Mouse (Mus musculus) left cerebral cortex, adult 18-20 months (tissue): ENCODE results near the gene Mterf1a. TPM values are rescaled to one million over a fixed set of nuclear protein-coding genes. Genes with fewer than 3 reads are reported as not detected.

ENCODE experiments used
- DNase-seq, 2 experiments: peaks; one replicate each; pipeline ENCODE4 v3.0.0; 2021 to 2022; ENCODE audit warnings: low spot score in 2 of 2, mixed read lengths in 1 of 2
- total RNA-seq, 2 experiments: library from RNA; stranded (reverse); gene quantifications; 2 replicates each; pipeline ENCODE4 v1.2.3; 2021

Gene Mterf1a
- total RNA-seq, 2 experiments from 2014 or later, result 7.2 to 9.2 TPM

GRCm38 (mm10) chr5:3845026-3845425, 48.7 kb downstream of the Mterf1a start, which contains the start of gene Lrrd1:
Gene Lrrd1 (plus strand): TSS chr5:3845173.
- DNase-seq, result no peak

Other genes with a start within 250 kb of the Mterf1a start
- not detected for gene Tmbim7, start 242.8 kb downstream of the Mterf1a start, total RNA-seq
- 100 to 1,000 TPM; 124 to 133 TPM for gene Gatad1, start 236.7 kb downstream of the Mterf1a start, total RNA-seq
- gene Ankib1, start 91.0 kb downstream of the Mterf1a start, total RNA-seq, result 100 to 1,000 TPM; 125 to 130 TPM
- gene Krit1, start 90.7 kb downstream of the Mterf1a start, total RNA-seq, result 10 to 100 TPM; 51.8 to 51.9 TPM
- gene Lrrd1, start 48.8 kb downstream of the Mterf1a start, total RNA-seq, result under 1 TPM in 1 of 2 experiments, not detected in 1; 0.16 TPM
- gene Akap9, start 34.1 kb upstream of the Mterf1a start, total RNA-seq, result 10 to 100 TPM; 74.0 to 82.9 TPM
- gene Cyp51, start 210.8 kb upstream of the Mterf1a start, total RNA-seq, result 10 to 100 TPM; 48.3 to 48.4 TPM